Mouse (Mus musculus) hematopoietic stem cell, adult 5-6 weeks (primary cell): ENCODE data around the gene Haus8. TPM values are rescaled to one million over a fixed set of nuclear protein-coding genes. Genes with fewer than 3 reads are reported as not detected.
"Not testable (repeated sequence)": the region's sequence is repeated elsewhere in the genome, so short reads cannot be mapped to it uniquely, and the experiment has no call there.

Experiments used
- ATAC-seq, 2 experiments: fragments of 125-278 bp in 1 of 2; replicated peaks in 1 of 2; 2 replicates each; pipeline ENCODE4 v1.8.0; 2016 to 2017; ENCODE audit warnings: inconsistent platforms in 2 of 2, mild to moderate bottlenecking in 2 of 2, moderate number of reproducible peaks in 2 of 2, low read depth in 1 of 2, moderate TSS enrichment in 1 of 2; ENCODE audit not compliant: low FRiP score in 2 of 2, poor library complexity in 2 of 2, severe bottlenecking in 2 of 2, insufficient read depth in 1 of 2, low TSS enrichment in 1 of 2
- total RNA-seq: library from RNA; stranded (forward); fragments of 172-1452, 232-1000 nt; gene quantifications from 2 replicates; pipeline ENCODE4 v1.2.3, GENCODE M21; 2017

Gene Haus8
- total RNA-seq, result 45.8 and 54.6 TPM in 2 replicates

DNA sequence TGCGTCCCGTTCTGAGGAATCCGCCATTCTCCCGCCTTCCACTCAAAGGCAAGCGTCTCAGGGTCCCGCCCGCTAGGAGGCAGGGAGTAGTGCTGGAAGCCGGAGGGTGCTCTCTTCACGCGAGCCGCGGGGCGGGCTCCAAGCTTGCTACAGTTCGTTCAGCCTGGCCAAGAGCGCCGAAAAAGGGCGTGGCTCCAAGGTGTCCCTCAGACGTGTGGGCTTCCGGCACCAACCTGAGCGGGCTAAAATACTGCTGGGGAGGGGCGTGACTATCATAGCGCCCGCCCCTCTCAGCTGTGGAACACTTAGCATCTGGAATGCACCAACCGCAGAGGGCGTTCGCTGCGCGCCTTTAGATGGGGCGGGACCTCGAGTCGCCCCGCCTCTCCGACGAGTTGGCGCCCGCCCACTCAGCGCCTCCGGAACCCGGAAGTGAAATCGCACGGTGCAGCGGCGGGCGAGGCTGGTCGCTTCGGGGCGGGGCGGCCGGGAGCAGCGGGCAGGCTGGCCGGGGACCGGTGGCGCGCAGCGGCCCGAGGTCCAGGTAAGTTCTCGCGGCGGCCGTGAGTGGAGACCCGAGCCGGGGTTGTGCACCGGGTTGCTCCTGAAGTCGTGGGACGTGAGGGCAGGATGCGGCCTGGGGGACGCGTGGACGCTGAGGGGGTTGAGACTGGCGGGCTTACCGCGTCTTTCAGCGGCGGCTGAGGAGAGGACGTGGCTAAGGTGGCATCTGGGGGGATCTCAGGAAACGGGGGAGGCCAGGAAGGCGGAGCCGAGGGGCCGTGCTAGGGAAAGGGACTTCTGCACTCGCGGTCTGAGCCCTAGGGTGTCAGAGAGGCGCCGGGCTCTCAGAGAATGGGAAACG lies at the start of gene Haus8, which contains the start of gene Myo9b:
Haus8 (minus strand) TSS at position 649 of the 865 bp plus-strand sequence.
Myo9b (plus strand) TSS at position 429 of the 865 bp plus-strand sequence.
- peak; percentile 93 to 95 for ATAC-seq

DNA sequence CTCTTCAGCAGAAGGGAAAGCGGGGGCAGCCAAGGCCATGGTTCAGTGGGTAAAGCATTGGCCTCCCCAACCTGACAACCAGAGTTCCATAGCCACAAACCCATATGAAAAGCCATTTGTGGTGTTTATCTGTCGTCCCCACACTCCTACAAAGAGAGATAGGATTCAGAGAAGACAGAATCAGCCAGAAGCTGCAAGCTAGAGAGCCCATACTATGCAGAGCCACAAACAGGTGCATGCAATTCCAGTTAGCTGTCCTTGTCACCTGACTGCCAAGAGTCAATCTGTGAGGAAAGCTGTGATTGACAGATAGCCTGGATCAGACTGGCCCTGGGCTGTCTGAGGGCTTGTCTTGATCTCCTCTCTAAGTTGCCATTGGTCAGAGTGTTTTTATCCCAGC lies 47.0 kb upstream of the Haus8 start:
- not testable (repeated sequence) for ATAC-seq

DNA sequence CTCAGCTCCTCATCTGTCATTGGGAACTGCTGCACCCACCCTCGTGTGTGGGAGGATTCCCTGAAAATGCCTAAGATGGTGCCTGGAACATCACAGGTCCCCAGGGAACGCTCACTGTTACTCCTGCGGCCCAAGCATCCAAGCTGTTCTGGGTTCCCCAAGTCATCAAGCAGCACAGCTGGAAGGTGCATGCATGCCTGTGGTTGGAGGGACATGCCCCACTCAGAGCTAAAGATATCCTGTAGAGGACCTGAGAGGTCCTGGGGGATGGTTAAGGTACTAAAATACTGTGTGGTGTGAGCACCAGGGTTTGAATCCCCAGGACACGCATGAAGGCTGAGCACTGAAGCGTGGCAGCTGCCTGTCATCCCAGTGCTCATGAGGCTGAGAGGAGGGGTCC lies 45.9 kb upstream of the Haus8 start:
- not testable (repeated sequence) for ATAC-seq

DNA sequence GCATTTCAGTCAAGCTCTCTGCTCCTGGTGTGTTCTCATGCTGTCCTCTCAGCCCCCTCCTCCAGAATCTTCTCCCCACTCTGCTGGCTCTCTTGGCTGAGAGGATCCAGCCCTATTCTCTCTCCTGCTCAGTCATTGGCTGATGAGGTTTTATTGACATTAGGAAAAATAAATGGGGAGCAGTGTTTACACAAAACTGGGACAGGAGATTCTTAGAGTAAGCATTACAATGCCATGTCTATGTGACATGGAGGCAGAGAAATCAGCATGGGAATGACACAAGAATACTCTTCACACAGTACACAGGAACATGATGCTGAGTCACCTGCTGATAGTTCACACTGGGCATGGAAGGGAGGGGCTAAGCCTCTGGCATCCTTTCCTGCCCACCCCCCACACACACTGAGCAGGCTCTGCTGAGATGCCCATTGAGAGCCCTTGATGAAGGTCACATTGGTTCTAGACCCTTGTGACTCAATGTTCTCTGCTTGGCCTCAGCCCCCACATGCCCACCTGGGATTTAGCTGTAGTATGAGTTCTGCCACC lies 43.8 kb upstream of the Haus8 start:
- no peak for ATAC-seq

DNA sequence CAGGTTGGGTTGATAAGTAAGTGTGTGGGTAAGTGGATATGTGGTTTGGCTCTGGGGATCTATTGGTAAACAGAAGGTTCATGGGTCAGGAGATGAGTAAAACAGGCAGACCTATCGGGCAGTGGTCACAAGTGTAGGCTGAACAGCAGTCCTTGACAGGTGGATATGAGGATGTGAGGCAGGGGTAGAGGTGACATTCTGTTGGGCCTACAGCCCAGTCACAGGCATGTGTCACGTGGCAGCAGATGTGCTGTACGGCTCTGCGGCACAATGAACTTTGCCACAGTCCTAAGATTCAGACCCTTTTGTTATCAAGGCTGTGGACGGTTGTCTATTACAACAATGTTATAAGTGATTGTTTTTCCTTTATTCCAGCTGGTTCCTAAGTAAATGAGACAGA lies 43.2 kb upstream of the Haus8 start:
- ATAC-seq, result no peak

DNA sequence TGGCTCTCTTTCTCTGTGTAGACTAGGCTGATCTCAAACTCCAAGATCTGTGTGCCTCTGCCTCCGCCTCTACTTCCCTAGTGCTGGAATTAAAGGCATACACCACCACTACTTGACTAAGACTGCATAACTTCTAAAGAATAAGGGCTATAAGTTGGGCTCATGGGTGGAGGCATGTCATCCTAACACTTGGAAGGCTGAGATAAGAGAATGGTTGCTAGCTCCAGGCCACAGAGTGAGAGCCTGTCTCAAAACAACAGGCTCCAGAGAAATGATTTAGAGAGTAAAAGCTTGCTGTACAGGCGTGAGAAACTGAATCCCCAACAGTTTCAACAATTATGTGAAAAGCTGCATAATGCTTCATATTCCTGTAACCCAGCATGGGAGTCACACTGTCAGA lies 41.2 kb upstream of the Haus8 start:
- no peak for ATAC-seq

DNA sequence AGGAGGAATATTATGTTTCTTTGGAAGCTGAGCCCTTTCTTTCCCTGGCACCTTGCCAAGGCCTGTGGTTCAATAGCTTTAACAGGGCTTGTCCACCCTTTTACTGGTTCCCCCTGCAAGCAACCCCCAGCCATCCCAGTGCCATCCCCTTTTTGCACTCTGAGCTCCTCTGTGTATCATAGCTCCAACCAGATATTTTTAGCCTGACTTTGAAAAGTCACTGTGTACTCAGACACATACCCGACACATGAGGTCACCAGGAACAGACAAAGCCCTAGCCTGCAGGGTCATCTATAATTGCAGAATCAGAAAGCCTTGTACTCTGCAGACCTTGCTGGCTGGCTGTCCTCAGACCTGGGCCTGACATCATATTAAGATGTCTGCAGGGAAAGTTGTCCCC lies 40.0 kb upstream of the Haus8 start:
- no peak for ATAC-seq

DNA sequence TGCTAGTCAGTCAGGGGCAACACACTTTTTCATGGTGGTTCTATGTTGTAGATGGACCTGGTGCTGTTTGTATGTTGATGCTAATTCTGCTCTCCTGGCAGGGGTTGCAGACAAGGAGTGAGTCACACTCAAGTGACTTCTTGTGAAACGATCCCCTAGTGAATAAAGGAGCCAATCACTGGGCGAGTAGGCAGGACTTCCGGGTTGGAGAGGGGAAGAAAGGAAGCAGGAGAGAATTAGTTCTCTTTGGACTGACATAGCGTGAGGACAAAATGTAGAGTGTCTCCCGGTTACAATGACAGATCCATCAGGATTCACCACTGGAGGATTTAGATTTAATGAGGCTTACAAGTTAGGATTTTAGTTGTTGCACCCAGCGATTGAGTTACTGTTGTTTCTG lies 37.7 kb upstream of the Haus8 start:
- ATAC-seq, result no peak

DNA sequence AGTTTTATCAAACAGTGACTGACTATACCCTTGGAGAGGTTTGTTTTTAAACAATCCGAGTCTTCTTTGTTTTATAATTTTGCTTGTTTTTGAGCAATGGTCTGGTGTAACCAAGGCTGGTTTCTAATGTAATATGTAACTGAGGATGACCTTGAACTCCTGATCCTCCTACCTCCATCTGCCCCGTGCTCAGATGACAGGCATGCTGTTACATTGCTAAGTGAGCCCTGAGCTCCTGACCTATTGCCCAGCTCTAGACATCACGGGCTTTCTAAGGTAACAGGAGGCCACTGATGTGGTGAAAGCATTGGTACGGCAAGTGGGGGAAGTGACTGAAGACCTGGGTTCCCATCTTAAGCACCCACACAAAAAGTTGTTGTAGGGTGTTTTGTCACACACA lies 35.2 kb upstream of the Haus8 start:
- no peak for ATAC-seq

DNA sequence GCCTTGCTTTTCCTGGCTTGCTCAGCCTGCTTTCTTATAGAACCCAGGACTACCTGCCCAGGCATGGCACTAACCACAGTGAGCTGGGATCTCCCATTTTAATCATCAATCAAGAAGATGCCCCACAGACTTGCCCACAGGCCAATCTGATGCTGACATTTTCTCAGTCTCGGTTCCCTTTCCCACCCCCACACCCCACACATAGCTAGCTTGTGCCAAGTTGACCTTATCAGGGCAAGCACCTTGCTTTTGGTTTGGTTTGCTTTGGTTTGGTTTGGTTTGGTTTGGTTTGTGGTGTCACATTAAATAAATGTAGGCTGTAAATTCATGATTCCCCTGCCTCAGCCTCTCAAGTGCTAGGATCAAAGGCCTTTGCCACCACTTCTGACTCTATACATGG lies 34.6 kb upstream of the Haus8 start:
- no peak for ATAC-seq

DNA sequence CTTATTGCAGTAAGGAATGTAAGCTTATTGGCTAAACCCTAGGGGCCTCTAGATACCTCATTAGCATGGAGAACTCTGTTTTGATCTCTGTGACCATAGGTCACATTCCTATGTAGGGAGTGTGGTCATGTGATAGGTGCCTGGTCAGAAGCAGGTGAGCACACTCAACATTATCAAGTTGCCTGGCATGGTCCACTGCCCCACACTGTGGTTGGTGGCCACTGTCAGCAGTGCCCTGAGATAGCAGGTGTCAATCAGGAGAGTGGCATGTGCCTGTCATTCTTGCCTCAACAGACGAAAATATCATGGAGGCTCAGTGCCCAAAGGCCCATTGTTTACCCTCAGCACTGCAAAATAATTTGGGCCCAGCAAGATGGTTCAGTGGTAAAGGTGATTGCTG lies 33.3 kb upstream of the Haus8 start:
- ATAC-seq, result no peak

DNA sequence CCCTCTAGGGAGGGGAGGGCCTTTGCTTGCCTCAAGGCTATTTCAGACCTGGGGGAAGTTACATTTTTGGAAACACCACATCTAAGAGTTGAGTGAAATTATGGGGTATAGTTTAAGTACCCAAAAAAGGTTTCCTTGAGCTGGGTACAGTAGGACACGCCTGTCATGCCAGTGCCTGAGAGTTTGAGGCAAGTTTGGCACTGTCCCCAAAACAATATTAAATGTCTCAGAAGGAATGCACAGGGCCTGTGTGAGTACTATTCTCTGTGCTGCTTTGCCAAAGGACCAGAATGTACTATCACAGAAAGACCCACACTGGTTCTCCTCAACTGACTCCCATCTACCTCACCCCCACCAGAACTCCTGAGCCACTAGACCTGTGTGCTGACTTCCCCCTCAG lies 30.9 kb upstream of the Haus8 start:
- ATAC-seq, result no peak

DNA sequence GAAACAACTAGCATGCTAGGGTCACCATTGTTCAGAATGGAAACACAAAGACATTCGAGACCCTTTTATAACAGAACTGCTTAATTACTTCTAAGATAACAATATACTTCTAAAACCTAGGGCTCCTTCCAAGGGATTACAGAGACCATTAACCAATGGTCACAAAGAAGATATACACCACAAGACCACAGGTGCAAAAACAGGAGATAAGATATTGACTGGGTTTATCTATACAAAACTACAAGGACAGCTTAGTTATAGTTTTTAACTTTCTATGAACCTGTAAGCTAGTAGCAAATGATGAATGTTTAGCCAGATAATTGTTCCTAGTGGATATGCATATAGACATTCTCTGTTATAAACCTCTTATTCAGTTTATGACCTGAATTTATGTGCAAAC lies 30.1 kb upstream of the Haus8 start:
- ATAC-seq, result no peak

DNA sequence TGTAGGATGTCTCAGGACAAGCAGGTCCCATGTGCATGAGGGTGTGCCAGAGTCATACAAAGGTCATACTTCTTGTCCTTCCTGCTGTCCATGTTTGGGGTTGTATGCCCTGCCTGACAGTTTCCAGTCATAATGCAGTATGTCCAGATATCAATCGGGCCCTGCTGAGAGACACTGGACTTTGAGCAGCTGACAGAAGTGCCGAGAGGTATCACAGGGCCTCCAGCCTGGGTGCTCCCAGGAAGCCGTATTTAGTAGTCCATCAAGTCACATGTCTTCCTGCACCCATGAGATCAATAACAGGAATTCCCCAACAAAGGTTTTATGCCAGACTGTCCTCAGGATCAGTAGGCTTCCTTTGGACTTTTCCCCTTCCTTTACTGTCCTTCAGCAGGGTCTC lies 27.0 kb upstream of the Haus8 start:
- ATAC-seq, result no peak

DNA sequence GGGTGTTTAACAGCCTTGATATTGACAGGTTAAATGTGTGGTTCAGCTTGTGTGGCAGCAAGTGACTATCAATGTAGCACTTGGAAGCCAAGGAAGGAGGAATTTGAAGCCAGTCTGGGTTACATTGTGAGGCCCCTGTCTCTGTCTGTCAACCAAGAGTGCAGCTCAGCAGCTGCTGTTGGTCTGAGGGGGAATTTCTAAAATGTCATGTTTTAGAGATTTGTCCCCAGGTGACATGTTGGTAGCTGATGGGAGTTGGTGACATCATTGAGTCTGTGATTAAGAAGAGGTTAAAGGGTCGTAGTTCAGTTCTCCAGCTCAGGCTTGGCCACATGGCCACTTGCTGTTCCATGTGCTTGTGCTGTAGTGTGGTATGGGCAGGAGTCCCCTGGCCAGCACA lies 24.7 kb upstream of the Haus8 start:
- ATAC-seq, result no peak

DNA sequence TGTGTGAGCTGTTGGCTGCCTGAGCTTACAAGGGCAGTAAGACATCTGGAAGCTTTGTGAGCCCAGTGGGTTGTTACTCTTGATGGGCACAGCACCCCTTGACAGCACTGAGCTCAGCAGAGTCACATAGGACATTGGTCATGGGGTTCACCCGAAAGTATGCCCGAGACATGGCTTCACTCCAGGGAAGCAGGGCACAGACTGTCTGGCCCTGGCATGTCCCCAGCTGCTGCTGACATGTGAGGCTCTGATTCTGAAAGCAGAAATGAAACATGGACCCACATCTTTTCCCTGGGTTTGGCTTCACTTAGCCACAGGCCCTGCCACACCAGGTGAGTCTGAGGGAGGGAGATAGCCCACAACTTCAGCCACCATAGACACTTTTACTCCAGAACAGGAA lies 24.1 kb upstream of the Haus8 start:
- peak in 1 of 2 experiments; percentile 16; a peak in 2 of 4 replicates for ATAC-seq

DNA sequence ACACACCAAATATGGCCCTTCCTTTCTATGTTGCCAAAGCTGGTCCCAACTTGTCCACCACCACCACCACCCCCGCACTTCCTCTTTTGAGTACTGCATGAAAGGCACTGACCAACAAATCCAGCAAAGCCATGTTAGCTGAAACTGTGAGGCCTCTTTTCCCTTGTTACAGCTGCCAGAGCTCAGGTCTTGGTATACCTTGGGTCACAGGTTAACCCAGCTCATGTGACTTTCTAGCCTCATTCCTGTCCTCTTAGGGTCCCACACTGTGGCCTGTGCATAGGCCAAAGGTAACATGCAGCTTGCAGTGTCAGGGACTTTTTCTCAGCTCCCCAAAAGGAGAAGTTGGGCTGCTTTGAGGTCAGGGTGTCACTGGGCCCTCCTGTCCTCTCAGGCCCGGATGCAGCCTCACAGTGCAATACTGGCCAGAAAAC lies 23.5 kb upstream of the Haus8 start:
- ATAC-seq, result peak; percentile 64 to 80

DNA sequence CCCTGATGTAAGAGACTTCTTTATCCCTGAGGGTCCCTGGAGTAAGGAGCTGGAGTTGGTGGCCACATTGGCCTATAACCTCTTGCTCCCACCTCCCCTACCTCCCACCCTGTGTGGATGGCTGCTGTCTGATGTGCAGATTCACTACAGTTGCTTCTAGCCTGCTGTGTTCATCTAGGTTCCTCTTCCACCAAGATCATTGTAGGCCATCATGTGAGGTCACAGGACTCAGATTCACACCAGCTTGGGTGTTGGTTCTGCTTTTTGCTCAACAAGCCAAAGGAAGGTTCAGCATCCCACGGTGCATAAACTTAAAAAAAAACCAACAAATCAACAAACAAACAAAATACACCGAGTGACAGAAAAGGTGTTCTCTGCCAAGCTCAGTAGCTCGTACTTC lies 21.2 kb upstream of the Haus8 start:
- peak; percentile 22 to 52; a peak in 3 of 4 replicates for ATAC-seq

DNA sequence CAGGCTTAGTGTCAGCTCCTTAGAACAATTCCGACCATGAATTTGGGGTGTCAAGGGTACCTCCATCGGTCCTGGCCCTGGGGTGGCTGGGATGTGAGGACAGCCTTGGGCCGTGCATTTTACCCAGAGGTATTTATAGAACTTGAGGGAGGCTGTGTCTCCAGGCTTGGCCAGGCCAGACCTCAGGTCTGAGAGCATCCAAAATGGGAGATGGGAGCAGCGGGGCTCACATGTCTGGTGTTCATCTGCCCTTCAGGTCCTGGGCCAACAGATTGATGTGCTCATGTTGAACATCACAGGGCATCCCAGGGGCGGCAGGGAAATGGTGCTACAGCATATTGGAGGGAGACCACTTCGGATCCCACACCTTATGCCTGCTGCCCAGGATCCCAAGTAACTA lies 18.6 kb upstream of the Haus8 start:
- ATAC-seq, result no peak
